Mouse (Mus musculus) B cell, adult 2 months (primary cell): ENCODE measurements around the gene Elfn2.

Experiments used
- DNase-seq, 2 experiments: peaks; one replicate each; pipeline ENCODE4 v3.0.0; 2022

Elfn2 gene

DNA sequence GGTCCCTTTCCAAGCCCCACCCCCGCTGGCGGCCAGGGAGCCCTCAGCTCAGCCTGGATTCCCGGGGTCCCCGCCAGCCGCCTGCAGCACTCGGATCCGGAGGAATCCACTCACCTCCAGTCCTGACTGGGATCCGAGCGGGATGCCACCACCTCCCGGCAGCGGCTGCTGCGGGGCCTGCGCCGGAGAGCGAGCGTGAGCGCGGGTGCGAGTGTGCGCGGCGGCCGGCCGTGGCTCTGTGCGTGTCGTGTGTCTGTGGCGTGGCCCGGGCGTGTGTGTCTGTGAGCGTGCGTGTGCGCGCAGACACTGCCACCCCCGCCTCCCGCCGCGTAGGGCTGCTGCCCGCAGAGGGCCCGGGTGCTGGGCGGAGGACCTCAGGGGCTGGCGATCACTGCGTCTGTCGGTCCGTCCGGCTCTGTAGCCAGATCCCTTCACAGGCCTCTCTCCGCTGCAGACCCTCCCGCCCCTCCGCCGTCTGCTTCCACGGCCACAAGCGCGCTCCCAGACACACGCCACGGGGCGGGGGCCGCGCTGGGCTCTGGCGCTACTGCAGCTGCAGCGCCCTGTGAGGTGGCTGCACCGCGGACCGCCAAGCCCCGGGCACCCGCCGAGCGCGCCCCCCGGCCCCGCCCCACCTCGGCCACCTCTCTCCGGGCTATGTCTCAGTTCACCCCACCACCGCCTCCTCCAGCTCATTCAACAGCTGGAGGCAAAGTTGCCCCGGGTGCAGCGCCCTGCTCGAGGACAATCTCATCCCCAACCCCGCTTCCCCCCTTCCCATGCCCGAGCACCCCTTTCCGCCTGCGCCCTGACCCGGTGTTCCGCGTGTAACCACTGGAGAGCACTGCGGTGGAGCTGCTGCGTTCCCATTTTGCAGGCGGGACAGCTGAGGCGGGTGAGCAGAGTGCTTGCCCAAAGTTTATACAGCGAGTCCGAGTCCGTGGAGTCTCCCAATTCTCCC lies at the start of gene Elfn2:
TSS of gene Elfn2 (minus strand) at position 482 of the 961 bp plus-strand sequence.
- no peak for DNase-seq

DNA sequence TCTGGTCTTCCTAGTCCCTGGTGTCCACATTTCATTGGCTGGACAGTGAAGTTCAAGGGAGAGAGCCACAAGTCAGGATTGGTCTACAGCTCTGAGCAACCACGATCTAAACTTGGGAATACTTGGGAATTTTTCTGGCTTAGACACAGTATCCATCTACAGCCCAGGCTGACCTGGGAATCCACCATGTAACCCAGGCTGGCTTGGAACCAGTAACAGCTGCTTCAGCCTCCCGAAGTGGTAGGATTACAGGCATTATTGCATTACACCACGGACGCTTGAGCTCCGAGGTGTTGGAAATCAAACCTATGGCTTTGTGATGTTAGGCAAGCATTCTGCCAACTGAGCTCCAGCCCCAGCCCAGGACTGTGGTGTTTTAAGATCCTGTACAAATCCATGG lies 45.1 kb upstream of the Elfn2 start:
- DNase-seq: no peak

DNA sequence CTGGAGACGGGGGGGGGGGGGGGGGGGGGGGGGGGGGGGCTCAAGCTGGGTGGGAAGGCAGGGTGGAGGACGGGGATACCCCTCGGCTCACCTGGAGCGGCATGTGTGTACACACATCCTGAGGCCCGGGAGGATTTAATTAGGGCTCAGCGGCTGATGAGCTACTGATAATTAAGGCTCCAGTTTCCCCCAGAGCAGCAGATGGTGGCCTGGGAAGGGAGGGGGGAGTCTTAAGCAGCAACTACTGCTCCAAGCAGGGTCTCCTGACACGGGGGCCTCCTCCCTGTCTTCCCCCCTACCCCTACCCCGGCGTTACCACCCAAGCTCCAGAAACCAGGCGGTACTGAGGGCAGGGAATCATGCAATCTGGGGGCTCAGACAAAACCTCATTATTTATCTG lies 44.6 kb upstream of the Elfn2 start:
- no peak for DNase-seq

DNA sequence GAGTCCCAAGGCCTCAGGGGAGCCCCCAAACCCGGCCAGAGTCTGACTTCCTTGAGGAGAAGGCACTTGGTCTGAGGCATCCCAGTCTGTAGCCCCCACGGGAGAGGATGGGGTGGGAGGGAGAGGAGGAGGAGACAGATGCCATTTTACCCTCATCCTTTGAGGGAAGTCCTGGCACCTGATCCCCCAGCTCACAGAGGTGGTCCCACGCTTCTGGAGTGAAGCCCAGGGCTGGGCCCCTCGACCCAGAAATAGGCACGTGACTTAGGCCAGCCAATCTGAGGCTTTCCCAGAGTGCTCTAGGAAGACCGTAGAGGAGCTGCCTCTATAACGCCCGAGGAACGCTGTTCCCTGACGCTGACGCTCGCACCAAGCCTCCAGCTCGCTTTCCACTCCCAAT lies 42.5 kb upstream of the Elfn2 start:
- no peak for DNase-seq

DNA sequence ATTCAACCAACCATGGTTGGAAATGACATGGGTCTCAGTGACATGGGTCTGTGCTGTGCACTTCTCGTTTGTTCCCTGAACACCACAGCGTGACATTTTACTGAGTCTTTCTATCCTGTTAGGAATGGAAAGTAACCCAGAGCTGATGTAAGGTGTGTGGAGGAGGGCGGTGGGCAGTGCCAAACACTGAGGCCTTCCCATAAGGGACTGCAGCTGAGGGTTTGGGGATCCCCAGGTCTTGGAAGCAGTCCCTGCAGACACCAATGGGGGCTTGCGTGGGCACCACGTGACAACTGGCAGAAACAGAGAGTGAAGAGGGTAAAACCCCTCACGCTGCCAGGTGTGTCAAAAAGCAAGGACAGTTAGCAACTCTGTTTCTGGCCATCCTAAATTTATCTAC lies 39.6 kb upstream of the Elfn2 start:
- DNase-seq: no peak

DNA sequence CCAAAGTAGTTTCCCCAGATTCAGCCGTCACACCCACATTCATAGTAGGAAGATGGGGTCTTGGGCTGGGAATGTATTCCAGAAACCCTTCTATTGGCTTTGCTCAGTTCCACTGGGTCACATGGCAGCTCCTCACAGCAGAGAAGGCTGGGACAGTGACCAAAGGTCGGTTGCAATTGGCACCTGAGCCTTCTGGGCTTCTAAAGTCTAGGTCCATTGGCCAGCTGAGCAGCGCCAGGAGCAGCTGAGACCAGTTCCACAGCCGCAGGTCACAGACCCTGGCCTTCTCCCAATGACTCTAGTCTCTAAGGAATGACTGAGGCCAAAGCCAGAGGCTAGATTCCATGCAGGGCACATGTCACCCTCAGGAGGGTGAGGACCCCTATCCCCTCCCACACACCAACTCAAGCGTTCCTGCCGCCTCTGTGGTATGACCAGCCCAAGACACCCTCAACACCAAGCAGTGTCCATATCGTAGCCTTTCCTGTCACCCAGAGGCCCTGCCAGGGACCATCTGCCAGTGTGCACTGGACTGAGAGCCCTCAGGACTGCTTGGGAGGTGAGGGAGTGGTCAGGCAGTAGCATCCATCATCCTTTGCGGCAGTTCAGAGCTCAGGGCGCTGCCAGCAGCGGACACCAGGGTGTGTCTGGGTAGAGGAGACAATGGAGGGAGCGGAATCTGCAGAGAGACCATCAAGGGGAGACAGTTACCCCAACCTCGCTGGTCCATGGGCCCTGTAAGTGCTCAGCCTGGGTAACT lies 37.6 kb upstream of the Elfn2 start:
- DNase-seq: no peak

DNA sequence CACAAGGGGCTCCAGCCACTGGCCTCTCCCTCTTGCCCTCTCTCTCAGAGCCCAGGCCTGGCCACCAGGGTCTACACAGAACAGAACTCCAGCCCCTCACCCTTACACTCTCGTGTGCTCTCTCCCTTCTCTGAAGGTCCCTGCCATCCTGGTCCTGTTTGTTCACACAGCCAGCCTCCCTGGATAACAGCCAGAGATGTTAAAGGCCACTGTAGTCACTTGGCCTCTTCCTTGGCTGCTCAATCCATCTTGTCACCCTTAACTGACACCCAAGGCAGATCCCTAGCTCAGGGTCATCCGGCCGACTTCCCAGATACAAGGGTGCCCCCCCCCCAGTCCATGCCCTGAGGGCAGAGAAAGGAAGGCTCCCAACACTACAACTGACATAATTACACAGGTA lies 36.7 kb upstream of the Elfn2 start:
- DNase-seq: no peak

DNA sequence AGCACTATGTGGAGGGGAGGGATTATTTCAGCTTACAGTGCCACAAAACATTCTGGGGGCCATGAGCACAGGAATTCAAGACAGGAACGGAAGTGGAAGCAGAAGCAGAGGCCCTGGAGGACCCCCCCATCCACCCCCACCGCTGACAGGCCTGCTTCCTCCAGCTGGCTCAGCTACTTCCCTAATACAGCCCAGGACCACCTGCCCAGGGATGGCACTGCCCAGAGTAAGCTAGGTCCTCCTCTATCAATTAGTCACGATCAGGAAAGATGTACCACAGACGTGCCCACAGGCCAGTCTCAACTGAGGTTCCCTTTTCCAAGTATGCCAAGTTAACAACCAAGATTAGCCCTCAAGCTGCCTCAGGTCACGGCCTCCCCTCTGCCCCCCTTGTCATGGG lies 35.6 kb upstream of the Elfn2 start:
- DNase-seq: no peak

DNA sequence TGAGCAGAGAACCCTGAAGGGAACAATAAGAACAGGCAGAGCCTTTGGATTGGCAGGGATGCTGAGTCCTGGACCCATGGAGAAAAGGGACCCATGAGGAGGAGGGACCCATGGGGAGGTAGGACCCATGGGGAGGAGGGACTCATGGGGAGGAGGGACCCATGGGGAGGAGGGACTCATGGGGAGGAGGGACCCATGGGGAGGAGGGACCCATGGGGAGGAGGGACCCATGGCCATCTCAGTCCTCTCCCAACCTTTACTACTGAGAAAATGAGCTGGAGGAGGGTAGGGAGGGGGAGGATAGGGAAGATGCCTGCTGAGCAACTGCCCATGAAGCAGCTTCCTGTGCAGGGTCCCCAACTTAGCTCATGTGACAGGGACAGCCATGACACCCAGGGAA lies 34.4 kb upstream of the Elfn2 start:
- DNase-seq: no peak

DNA sequence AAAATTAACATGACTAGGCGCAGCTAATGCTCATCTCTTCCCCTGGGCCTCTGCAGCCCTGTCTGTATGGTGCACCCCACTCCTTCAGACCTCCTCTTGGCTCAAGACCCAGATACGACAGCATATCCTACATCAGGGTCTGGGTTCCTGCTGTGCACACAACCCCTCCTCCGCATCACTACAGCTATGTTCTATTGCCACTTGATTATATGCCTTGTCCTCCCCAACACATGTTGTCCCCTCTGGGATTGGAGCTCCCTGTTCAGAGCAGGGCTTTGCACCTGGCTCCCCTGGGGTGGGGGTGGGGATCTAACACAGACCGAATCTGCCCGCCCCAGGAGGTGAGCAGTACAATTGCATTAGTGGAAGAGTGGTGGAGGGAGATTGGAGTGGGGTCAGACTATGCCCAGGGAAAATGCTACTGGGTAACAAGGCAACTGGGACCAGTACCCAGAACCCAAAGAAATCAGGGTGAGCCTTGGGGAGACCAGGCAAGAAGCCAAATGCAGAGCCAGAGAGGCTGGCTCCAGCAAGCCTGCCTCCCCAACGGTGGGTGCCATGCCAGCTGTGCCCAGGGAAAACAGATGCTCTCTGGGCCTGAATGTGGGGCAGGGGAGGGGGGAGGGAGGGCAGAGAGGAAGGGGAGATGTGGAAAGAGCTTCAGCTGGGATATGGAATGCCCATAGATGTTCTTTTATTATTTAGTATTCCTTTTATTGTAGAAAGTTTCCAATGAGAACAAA lies 32.2 kb upstream of the Elfn2 start:
- DNase-seq: no peak

DNA sequence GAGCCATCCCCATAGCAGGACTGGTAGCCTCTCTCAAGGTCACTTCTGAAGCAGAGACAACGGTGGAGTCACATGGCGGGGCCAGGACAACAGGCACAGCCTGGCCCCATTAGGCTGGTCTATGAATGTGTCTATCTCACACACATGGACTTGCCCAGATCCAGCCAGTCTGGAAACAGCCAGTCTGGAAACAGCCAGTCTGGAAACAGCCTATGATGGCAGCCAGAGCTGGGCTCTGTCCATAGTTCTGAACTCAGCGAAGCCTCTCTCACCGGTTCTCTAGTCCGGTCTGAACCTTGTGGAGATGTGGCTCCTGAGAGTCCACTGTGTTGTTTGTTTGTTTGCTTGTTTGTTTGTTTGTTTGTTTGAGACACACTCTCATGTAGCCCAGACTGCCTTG lies 31.3 kb upstream of the Elfn2 start:
- no peak for DNase-seq

DNA sequence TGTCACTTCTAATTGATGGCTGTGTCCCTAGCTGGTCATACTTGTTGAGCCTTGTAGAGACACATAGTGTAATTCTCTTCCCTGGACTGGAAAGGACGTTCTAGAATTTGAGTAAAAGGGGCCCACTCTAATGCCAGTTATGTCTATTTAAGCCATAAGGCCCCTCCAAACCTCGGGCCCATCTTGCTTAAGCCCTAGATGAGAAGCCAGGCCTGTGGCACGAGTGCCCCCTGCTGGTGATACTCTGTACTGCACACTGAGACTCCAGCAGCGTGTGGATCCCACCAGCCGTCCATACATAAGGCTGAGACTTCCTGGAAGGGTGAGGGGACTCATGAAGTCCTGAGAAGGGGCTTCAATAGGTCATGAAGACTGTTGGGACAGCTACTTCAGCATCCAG lies 25.6 kb upstream of the Elfn2 start:
- DNase-seq: peak; percentile 87 to 89

DNA sequence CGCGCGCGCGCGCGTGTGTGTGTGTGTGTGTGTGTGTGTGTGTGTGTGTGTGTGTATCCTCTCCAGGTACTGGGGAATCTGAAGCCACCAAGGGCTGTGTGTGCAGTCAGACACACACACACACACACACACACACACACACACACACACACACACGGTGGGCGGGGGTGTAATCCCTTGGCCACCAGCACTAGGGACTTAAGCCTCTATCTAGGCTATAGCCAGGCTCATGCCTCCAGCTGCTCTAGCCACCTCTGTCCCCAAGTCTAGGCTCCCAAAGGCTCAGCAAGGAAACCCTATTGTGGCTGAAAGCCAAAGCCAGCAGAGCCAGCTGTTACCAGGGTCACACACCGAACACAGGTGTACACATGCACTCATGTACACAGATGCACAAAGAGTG lies 24.3 kb upstream of the Elfn2 start:
- no peak for DNase-seq

DNA sequence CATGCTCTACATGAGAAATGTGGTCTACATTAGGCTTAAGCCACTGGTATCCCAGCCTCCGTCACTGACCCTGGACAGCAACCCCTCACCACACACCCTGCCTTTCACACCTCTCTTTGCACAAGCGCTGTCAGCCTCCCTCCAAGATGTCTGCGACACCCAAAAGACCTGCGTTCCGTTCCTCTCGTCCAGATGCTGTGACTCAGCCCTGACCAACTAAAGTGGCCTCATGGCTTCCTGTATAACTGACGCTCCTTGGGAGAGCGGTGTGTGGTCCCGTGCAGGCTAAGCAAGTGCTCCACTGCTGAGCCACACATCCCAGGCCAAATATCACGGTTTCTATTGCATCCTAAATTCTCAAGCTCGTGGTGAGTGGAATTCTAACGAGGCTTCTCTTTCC lies 22.1 kb upstream of the Elfn2 start:
- DNase-seq: no peak

DNA sequence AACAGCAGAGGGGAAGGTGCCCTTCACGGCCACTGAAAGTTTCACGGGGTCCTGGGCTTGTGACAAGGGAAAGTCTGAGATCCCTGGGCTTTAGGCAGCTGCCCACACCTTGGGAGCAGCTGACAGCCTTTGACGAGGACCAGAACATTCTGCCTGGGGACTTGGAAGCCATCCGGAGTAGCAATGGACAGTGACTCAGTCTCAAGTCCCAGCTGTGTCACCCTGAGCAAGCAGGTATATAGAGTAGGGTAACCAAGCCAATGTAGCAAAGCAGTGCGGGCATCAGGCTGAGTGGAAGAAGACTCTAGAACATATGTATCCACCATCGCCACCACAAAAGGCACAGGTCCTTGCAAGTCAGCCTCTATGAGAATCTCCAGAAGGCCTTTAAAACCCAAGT lies 18.6 kb upstream of the Elfn2 start:
- no peak for DNase-seq

DNA sequence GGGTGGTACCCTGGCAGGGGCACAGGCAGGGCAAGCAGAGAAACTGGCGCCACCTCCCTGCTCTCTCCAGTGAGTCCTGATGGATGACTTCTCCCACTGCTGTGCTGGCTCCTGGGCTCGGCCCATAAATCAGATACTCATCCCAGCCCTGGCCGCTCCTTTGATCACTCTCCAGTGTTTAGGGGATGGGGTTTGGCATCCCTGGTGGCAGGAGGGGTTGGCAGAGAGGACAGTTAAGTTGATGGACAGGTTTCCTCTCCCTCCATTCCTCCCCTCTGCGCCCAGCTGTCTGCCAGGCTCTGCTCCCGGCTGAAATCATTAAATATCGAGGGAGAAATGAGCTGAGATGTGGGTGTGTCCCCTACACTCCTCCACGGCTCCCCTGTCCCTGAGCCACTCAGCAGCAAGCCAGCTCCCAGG lies 18.1 kb upstream of the Elfn2 start:
- no peak for DNase-seq

DNA sequence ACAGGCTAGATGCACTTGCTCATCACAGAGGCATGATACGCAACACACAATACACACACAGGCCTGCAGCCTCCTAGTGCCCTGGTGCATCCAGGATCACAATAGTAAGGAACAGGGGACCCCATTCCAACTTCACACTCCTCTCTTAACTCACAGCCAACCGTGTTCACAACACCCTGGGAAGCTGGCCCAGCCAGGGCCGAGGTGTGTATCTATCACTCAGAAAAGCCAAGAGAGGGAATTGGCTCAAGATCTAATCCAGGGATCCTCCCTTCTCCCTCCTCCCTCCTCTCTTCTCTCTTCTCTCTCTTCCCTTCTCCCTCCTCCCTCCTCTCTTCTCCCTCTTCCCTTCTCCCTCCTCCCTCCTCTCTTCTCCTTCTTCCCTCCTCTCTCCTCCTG lies 17.6 kb upstream of the Elfn2 start:
- DNase-seq: no peak

DNA sequence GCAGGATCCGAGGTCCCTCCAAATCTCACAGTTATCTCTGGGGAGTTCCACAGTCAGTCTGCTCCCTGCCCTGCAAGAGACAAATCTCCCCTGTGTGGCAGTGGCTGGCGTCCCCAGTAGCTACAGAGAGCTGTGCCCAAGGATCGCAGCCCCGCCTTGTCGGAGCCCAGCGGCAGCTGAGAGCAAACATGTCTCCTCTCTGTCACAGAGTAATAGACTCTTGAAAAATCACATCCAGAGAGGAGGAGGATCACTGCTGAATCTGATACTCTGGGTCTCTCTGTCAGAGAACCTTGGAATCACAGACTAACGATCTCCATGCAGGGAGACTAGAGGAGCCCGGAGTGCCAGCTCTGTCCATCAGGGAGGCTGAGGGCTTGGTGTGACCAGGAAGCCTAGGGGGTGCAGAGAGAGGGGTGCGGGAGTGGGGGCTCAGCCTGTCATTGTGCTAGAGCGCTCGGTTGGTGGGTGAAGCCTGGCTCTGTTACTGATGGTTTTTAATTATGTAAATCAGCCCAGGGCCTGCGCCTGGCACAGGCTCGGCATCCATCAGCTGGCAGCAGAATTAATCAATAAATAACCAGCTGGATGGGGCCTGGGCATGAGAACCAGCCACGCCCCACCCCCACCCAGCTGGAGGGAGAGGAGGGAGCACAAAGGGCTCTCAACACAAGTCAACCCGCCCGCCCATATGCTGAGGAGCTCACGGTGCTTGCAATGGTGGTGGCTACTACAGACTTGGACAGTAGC lies 17.0 kb upstream of the Elfn2 start:
- DNase-seq: no peak

DNA sequence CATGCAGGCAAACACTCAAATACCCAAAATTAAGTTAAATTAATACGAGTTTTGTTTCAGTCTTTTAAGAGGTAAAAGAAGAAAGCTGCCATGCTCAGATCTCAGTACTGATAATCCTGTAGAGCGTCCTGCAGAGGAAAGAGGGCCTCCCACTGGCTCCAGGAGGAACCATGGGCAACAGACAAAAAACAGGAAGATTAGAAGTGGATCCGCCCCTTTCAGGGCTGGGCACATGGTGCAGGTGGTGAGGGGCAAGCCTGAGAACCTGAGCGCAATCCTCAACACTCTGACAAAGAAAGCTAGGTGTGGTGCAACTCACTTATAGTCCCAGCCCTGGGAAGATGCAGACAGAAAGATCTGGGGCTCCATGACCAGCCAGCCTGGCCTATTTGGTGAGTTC lies 13.3 kb upstream of the Elfn2 start:
- DNase-seq: no peak

DNA sequence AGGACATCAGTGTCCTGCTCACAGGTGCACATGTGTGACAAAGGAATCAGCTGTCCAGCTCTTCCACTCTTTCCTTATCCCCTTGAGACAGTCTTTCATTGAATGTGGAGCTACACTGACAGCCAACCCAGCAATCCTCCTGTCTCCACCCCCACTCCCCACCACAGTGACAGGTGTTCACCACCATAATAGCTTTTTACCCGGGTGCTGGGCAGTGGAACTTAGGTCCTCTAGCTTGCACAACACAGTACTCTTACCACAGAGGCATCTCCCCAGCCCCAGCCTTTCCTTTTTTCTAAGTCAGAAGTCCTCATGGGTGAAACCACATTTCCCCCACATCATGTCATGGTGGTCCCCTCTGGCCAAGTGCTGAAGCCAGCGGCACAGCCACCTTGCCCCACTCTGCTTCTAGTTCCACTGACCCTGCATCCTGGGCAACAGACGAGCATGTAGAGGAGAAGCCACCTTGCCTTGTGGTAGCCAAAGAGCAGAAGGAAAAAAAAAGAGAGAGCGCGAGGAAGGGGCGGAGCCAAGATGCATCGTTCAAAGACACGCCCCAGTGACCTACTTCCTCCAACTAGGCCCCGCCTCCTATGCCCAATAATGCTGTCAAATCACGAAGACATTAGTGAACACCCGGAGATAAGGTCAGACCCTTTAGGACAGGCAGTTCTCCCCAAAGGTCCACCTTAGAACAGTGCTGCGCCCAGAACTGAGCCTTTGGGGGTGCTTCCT lies 11.9 kb upstream of the Elfn2 start:
- DNase-seq: no peak

DNA sequence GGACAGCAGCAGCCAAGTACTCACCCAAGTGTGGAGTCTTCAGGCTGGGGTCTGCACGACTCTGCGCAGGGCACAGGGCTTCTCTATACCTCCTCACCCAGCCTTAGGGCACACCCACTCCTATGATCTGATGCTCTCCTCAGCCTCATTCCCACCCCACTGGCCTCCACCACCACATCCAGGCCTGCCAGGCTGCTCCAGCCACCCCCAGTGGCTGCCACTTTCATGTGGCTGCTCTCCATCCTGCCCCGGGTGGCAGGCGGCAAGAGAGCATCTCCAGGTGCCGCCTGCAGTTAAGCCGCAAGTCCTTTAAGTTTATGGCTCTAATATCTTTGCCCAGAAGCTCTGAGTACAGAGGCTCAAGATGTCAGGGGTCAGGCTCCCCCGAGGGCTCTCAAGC lies 8.1 kb upstream of the Elfn2 start:
- DNase-seq: no peak

DNA sequence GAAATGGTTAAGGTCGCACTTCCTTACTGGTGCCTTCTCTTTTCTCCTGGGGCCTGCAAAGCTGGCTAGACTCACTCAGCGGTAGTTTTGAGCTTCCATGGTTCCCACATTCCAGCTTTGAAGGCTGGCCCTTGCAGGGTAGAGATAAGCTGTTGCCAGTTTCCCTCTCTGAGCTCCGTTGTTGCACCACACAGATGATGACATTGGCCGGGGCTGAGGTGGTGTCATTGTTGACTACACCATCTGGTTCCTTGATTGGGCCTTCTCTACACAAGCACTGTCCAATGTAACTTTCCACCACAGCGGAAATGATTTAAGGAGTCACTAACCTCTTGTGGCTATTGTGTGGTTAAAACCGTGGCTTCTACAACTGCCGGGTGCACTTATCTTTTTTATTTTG lies 2.0 kb upstream of the Elfn2 start:
- no peak for DNase-seq
